Mouse (Mus musculus) heart, adult 8-10 months (tissue): ENCODE measurements around the gene Cbfa2t2. TPM values are rescaled to one million over a fixed set of nuclear protein-coding genes. Genes with fewer than 3 reads are reported as not detected.
"Not testable (repeated sequence)": the region's sequence is repeated elsewhere in the genome, so short reads cannot be mapped to it uniquely, and the experiment has no call there.

Source experiments
- DNase-seq: peaks from one replicate; pipeline ENCODE4 v3.0.0; 2022; ENCODE audit warnings: low spot score
- total RNA-seq, 4 experiments: library from RNA; stranded (reverse); gene quantifications; 2 replicates each; pipeline ENCODE4 v1.2.4; 2022

Cbfa2t2 gene
- total RNA-seq, 4 experiments from 2014 or later: 11.6 to 22.2 (median 16.0) TPM

GRCm38 (mm10) chr2:154467139-154467538 is 30.9 kb downstream of the Cbfa2t2 start:
- no peak for DNase-seq

DNA sequence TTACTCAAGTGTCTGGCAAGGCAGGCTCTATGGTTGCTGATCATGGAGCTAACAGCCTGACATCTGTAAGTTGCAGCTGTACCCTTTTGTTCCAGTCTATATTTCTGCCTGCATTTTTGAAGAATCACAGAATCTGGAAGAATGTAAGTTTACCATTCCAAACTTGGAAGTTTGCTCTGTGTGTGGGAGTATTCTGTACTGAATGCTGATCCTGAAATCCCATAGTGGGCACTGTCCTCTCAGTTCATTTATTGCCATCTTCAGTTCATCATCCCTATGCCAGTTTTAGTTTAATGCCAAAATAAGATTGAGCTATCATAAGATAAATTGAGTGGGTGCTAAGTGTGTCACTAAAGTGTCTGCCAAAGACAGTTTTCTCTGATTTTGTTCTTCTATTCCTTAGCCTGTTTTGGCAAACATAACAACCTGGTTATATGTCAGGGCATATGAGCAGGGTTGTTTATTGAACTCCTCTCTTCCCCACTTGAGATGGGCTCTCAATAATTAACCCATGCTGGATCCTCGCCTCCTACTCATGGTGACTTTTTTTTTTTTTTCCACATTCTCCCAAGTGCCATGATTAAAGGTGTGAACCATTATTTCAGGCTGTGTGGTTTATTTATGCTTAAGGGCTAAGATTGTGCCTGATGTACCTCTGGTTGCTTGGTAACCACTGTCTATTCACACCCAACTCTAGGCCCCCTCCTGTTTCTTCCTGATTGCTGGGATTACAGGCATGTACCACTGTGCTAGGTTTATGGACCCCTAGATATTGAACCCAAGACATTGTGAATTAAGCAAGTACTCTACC is 38.2 kb downstream of the Cbfa2t2 start:
- no peak for DNase-seq

GRCm38 (mm10) chr2:154475062-154475349 is 38.7 kb downstream of the Cbfa2t2 start:
- no peak for DNase-seq

DNA sequence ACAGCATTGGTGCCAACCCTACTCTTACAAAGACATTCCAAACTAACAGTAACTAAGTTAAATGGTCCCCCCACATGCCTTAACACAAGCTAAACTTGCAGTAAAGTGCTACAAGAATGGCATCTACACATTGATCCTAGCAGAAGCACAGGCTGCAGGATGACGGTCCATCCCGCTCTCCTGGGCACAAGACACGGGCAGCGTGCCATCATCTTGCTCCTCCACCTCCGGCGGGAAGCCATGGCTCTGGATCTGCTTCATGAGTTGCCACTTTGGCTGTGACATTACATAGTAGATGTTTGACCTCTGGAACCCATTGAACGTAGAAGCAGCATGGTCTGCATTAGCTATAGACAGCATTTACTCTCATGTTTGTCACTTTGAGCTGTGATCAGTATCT is 39.6 kb downstream of the Cbfa2t2 start:
- DNase-seq: no peak

DNA sequence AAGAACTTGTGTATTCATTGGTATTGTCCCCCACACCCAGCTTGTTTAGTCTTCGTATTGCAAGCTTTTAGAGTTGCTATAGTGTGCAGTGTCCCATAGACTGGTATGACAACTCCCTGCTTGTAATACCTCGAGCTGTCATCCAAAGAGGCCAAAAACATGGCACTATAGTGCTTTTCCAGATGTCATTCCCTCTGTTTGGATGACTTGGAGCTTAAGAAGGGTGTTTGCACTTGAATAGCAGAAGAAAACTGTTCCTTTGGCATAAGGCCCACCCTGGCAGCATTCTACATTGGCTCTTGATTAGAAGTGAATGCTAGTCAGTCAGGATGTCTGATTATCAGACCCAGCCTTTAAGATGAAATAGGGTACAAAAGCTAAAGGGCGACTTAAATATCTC is 40.7 kb downstream of the Cbfa2t2 start:
- no peak for DNase-seq

DNA sequence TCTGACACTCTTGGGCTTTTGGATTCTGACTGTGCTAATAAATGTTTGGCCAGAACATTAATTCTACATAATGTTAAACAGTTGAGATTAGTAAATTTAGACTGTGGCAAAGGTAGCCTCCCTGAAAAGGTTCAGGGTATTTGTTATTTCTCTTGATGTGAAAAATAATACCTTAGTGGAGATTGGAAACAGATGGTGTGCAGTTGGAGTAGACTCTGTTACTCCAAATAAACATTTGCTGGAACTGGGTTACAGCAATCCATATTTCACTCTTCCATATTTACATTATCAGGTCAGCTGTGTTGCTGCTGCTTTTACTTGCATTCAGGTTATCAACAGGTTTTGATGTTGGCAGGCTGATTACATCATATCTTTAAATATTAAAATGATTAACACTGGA is 55.5 kb downstream of the Cbfa2t2 start:
- DNase-seq: no peak

DNA sequence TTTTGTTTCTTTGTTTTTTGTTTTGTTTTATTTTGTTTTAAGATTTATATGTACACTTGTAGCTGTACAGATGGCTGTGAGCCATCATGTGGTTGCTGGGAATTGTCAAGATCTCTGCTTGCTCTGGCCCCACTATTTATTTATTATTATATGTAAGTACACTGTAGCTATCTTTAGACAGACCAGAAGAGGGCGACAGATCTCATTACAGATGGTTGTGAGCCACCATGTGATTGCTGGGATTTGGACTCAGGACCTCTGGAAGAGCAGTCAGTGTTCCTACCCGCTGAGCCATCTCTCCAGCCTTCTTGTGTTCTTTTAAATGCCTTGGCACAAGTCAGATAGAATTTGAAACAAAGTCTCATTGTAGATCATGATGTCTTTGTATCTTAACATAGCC is 57.3 kb downstream of the Cbfa2t2 start:
- not testable (repeated sequence) for DNase-seq

GRCm38 (mm10) chr2:154495021-154495420 is 58.7 kb downstream of the Cbfa2t2 start:
- no peak for DNase-seq

DNA sequence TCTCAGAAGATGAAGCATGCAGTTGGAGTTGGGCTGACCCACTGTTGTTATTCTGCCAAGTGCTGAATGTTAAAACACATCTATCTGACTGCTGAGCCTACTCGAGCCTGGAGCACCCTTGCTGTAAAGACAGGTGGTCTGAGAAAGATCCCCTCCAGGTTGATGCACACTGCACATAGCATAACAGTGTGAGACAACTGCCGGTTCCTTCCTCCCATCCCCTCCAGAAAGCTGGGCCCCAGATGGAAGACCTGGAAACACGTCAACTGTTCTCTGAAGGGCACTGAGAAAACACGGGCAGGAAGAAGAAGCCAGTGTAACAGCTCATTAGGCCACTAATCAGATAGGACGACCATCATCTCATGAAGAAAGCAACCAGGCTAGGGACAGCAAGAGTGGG is 62.3 kb downstream of the Cbfa2t2 start:
- DNase-seq: peak; percentile 13

DNA sequence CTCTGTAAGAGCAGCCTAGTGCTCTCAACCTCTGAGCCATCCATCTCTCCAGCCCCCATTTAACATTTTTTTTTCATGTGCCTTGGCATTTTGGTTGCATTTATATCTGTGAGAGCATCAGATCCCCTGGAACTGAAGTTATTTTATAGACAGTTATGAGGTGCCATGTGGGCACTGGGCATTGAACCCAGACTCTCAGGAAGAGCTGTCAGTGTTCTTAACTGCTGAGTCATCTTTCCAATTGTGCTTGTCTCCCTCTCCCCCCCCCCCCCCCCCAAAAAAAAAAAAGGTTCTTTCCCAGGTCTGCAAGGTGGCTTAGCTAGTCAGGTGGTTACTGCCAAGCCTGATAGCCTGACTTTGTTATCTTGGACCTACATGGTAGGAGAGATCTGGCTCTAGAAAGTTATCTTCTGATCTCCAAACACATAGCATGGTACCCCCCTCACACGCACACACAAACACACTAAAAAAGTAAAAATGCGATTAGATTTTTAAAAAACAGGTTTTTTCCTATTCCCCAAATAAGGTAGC is 63.5 kb downstream of the Cbfa2t2 start:
- DNase-seq: no peak

DNA sequence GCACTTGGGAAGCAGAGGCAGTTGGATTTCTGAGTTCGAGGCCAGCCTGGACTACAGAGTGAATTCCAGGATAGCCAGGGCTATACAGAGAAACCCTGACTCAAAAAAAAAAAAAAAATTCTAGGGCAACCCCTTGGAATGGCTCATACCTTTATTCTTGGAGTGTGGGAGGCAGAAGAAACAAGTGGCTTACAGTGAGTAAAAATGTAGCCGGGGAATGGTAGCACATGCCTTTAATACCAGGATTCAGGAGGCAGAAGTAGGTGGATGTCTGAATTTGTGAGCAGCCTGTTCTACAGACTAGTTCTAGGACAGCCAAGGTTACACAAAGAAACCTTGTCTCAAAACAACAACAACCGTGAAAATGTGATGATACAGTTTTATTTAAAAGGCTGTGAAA is 64.5 kb downstream of the Cbfa2t2 start:
- DNase-seq: no peak

- DNase-seq: no peak
Measured at GRCm38 (mm10) chr2:154507076-154507475, 70.8 kb downstream of the Cbfa2t2 start.

GRCm38 (mm10) chr2:154507566-154508283 is 71.4 kb downstream of the Cbfa2t2 start:
- DNase-seq: no peak

GRCm38 (mm10) chr2:154508450-154508849 is 72.2 kb downstream of the Cbfa2t2 start:
- no peak for DNase-seq

- no peak for DNase-seq
Measured at GRCm38 (mm10) chr2:154510141-154510540, 73.9 kb downstream of the Cbfa2t2 start.

GRCm38 (mm10) chr2:154516944-154517343 is 80.7 kb downstream of the Cbfa2t2 start:
- no peak for DNase-seq

DNA sequence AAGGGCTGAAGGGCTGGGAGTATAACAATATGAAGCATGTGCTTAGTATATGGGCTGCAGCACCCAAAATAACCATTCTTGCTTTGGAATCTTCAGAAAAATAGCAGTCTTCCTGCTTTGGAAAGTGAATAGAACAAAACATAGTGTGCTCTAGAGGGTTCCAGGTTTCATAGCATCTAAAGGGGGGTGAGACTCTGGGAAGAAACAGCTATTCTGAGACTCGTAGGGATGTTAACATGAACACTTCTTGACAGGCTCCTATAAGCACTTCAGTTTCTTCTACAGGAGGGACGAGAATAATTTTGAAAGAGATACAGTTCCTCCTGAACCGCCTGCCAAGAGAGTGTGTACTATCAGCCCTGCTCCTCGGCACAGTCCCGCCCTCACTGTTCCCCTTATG is 81.1 kb downstream of the Cbfa2t2 start:
- no peak for DNase-seq

- DNase-seq: no peak
Measured at GRCm38 (mm10) chr2:154521449-154521848, 85.2 kb downstream of the Cbfa2t2 start.

GRCm38 (mm10) chr2:154522334-154522733 is 86.1 kb downstream of the Cbfa2t2 start:
- no peak for DNase-seq

GRCm38 (mm10) chr2:154525285-154525684 is 89.0 kb downstream of the Cbfa2t2 start:
- no peak for DNase-seq

DNA sequence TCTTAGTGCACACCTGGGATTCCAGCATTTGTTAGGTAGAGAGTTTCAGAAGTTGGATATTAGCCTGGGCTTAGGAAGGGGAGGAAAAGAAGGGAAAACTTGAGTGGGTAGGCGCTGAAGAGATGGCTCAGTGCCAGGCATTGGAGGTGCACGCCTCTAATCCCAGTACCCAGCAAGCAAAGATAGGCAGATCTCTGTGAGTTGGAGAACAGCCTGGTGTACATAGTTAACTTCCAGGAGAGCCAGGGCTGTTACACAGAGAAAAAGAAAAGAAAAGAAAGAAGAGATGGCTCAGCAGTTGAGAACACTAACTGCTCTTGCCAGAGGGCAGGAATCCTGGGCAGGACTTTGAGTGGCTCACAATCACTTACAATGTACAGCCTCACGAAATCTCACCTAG is 90.2 kb downstream of the Cbfa2t2 start:
- no peak for DNase-seq

DNA sequence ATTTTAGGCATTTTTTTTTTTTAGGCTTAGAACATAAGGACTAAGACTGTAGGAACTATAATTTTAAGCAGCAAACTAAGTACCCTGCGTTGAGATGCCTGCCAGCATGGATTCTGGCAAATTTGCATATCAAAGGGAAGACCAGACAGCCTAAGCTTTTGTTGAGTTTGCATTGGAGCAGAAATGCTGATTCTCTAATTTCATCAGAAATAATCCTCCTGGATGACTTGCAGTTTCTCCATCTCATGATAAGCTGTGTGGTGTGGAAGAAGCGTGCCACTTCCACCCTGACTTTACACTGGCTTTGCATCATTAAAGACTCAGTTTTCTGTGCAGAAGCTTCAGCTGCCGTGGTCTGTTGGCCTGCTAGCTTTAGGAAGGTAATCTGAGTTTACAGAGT is 96.6 kb downstream of the Cbfa2t2 start:
- DNase-seq: no peak

DNA sequence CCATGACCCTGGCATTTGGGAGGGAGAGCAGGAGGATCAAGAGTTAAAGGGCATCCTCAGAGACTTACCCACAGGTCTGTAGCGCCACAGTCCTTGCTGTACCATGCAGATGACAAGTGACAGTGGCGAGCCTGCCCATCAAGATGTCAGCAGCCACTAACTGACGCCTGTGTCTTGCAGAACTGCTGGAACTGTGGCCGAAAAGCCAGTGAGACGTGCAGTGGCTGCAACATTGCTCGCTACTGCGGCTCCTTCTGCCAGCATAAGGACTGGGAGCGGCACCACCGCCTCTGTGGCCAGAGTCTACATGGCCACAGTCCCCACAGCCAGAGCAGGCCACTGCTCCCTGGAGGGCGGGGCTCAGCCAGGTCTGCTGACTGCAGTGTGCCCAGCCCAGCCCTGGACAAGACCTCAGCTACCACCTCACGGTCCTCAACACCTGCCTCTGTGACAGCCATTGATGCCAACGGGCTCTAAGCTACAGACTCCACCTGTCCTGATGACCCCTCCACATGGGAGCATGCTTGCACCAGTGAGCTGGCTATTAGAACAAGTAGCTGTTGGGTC is 98.5 kb downstream of the Cbfa2t2 start:
- no peak for DNase-seq
